Mouse (Mus musculus) midbrain, postnatal 0 days (tissue): ENCODE results near the gene Btbd2. TPM values are rescaled to one million over a fixed set of nuclear protein-coding genes. Genes with fewer than 3 reads are reported as not detected.

Experiments
- ATAC-seq: fragments of 200-750 bp; cut with Nextera tagmentation; 2 replicates; pipeline ENCODE4 v1.8.0; 2017; ENCODE audit warnings: moderate number of reproducible peaks, mild to moderate bottlenecking, moderate TSS enrichment, moderate library complexity; ENCODE audit not compliant: low FRiP score
- DNase-seq: peaks from one replicate; pipeline ENCODE4 v3.0.0-alpha.2; 2015; ENCODE audit warnings: low spot score
- H3K27ac ChIP-seq: fragments of 300-500 bp; sonication (generic); 2 replicates; pipeline ENCODE4 v1.5.1; 2014; ENCODE audit warnings: low read depth, mild to moderate bottlenecking, low read length, mixed read lengths
- H3K27me3 ChIP-seq: fragments of 300-500 bp; sonication (generic); 2 replicates; pipeline ENCODE4 v1.6.1; 2014; ENCODE audit warnings: low read length, control low read depth, mixed read lengths; ENCODE audit not compliant: insufficient read depth
- H3K36me3 ChIP-seq: fragments of 300-500 bp; sonication (generic); 2 replicates; pipeline ENCODE4 v1.6.1; 2014; ENCODE audit warnings: low read length, control low read depth, mixed read lengths; ENCODE audit not compliant: insufficient read depth
- H3K4me1 ChIP-seq: fragments of 300-500 bp; sonication (generic); 2 replicates; pipeline ENCODE4 v1.6.1; 2014; ENCODE audit warnings: mild to moderate bottlenecking, control low read depth, antibody characterized with exemption, low read length, mixed read lengths; ENCODE audit not compliant: insufficient read depth
- H3K4me2 ChIP-seq: fragments of 300-500 bp; sonication (generic); 2 replicates; pipeline ENCODE4 v1.6.1; 2014; ENCODE audit warnings: low read depth, mild to moderate bottlenecking, low read length, mixed read lengths; ENCODE audit not compliant: poor library complexity, severe bottlenecking
- H3K4me3 ChIP-seq: fragments of 300-500 bp; sonication (generic); 2 replicates; pipeline ENCODE4 v1.5.1; 2014; ENCODE audit warnings: low read depth, mild to moderate bottlenecking, low read length, moderate library complexity
- H3K9ac ChIP-seq: fragments of 300-500 bp; sonication (generic); replicated peaks from 2 replicates; pipeline ENCODE4 v1.6.1; 2014; ENCODE audit warnings: mild to moderate bottlenecking, low read length, moderate library complexity, mixed read lengths; ENCODE audit not compliant: poor library complexity, severe bottlenecking
- H3K9me3 ChIP-seq: fragments of 300-500 bp; sonication (generic); 2 replicates; pipeline ENCODE4 v1.6.1; 2016; ENCODE audit warnings: low read length, control low read depth
- CTCF ChIP-seq: IDR thresholded peaks from 2 replicates; pipeline ENCODE4 v1.5.1; 2016; ENCODE audit warnings: antibody characterized with exemption, mild to moderate bottlenecking
- WGBS: fragments of 180-500 bp; shearing (Covaris S2); extraction: QIAGEN DNeasy Blood & Tissue Kit; methylation state at CpG from one replicate; pipeline ENCODE4 v1.1.7; 2014; 5-methylcytosine and 5-hydroxymethylcytosine counted together
- polyA plus RNA-seq: library from polyadenylated mRNA; unstranded; fragments of >200 nt; fragmentation: Nextera tagmentation; extraction: Ambion mirVana; gene quantifications from 2 replicates; pipeline ENCODE4 v1.2.1, GENCODE M21; 2015
- total RNA-seq: library from RNA; depleted of rRNA; stranded (reverse); fragments of >200 nt; gene quantifications from 2 replicates; pipeline ENCODE4 v1.2.3, GENCODE M21; 2014

Gene Btbd2
- total and polyA plus RNA-seq, 2 experiments from 2014 or later: 71.6 to 215 TPM

GRCm38 (mm10) chr10:80646936-80647335 lies 9.9 kb downstream of the Btbd2 start:
- Histone ChIP-seq H3K4me2 (no peak overlapping the region), H3K4me1 (no peaks in the 10 kb centered on the region), H3K9ac (no peak overlapping the region), H3K36me3 (peaks cover 53% of the 10 kb centered on the region), H3K9me3 (no peaks in the 10 kb centered on the region), H3K27ac (no peak overlapping the region), H3K4me3 (no peak overlapping the region), H3K27me3 (no peaks in the 10 kb centered on the region)
- WGBS: 95% methylated on average over 10 of the region's 10 CpGs
- no peak for TF ChIP-seq CTCF
- no peak for DNase-seq
- no peak for ATAC-seq

- Histone ChIP-seq H3K9me3 (no peaks in the 10 kb centered on the region), H3K27me3 (no peaks in the 10 kb centered on the region), H3K36me3 (peaks cover 63% of the 10 kb centered on the region), H3K27ac (no peak overlapping the region), H3K4me3 (no peak overlapping the region), H3K9ac (no peak overlapping the region), H3K4me2 (no peak overlapping the region), H3K4me1 (no peaks in the 10 kb centered on the region)
- 89% methylated on average over 6 of the region's 6 CpGs for WGBS
- DNase-seq (no peak), ATAC-seq (no peak)
- TF ChIP-seq CTCF: no peak
These were observed 21.5 kb downstream of the Btbd2 start for GRCm38 (mm10) chr10:80635345-80635744.

- no peak for TF ChIP-seq CTCF
- Histone ChIP-seq H3K36me3 (peaks cover 4% of the 10 kb centered on the region), H3K4me2 (no peak overlapping the region), H3K9me3 (no peaks in the 10 kb centered on the region), H3K4me3 (no peak overlapping the region), H3K27me3 (no peaks in the 10 kb centered on the region), H3K4me1 (peaks cover 7% of the 10 kb centered on the region), H3K9ac (no peak overlapping the region; the same call in 1 of the 2 replicates), H3K27ac (no peak overlapping the region)
- no peak for DNase-seq
- 80% methylated on average over 9 of the region's 9 CpGs for WGBS
- ATAC-seq: no peak
These were observed 27.9 kb downstream of the Btbd2 start for GRCm38 (mm10) chr10:80628925-80629324.

- Histone ChIP-seq H3K4me1 (peaks cover 11% of the 10 kb centered on the region), H3K27me3 (no peaks in the 10 kb centered on the region), H3K36me3 (peaks cover 4% of the 10 kb centered on the region), H3K4me3 (no peak overlapping the region), H3K9ac (no peak overlapping the region), H3K9me3 (no peaks in the 10 kb centered on the region), H3K27ac (no peak overlapping the region), H3K4me2 (no peak overlapping the region)
- 60% methylated on average over 2 of the region's 2 CpGs for WGBS
- ATAC-seq (no peak), DNase-seq (no peak)
- TF ChIP-seq CTCF: no peak
These were observed 29.2 kb downstream of the Btbd2 start for GRCm38 (mm10) chr10:80627685-80628084.

- H3K27me3 ChIP-seq: no peaks in the 10 kb centered on the region
- no peaks in the 10 kb centered on the region for H3K9me3 ChIP-seq
- 95% methylated on average over 3 of the region's 4 CpGs for WGBS
- no peak for TF ChIP-seq CTCF
- ATAC-seq: no peak
- H3K9ac ChIP-seq: no peak overlapping the region
- H3K36me3 ChIP-seq: peaks cover 4% of the 10 kb centered on the region; the same call in 1 of the 2 replicates
- no peak overlapping the region for H3K4me3 ChIP-seq
- DNase-seq: no peak
- H3K4me2 ChIP-seq: no peak overlapping the region
- H3K27ac ChIP-seq: no peak overlapping the region
- H3K4me1 ChIP-seq: peaks cover 11% of the 10 kb centered on the region
These were observed 31.1 kb downstream of the Btbd2 start for GRCm38 (mm10) chr10:80625764-80626163.

- Histone ChIP-seq H3K4me3 (peak overlapping the region; percentile 81), H3K4me1 (peaks cover 11% of the 10 kb centered on the region), H3K4me2 (peak overlapping the region; percentile 96), H3K36me3 (no peaks in the 10 kb centered on the region), H3K9ac (peak overlapping the region; percentile 91), H3K27me3 (no peaks in the 10 kb centered on the region), H3K9me3 (no peaks in the 10 kb centered on the region), H3K27ac (peak overlapping the region; percentile 79)
- 18% methylated on average over 15 of the region's 15 CpGs for WGBS
- DNase-seq (peak; percentile 25), ATAC-seq (no peak)
- no peak for TF ChIP-seq CTCF
These were observed 33.2 kb downstream of the Btbd2 start for GRCm38 (mm10) chr10:80623457-80624191.
